Mouse (Mus musculus) hindbrain, embryonic 12.5 days (tissue): ENCODE measurements around the gene Sgca. TPM values are rescaled to one million over a fixed set of nuclear protein-coding genes. Genes with fewer than 3 reads are reported as not detected.
A peak's percentile ranks its signal among the peaks of the same experiment; 100 is the strongest.
"Not testable (repeated sequence)": the region's sequence is repeated elsewhere in the genome, so short reads cannot be mapped to it uniquely, and the experiment has no call there.

Experiments used
- ATAC-seq: fragments of 200-750 bp; cut with Nextera tagmentation; 2 replicates; pipeline ENCODE4 v1.8.0; 2017; ENCODE audit warnings: moderate TSS enrichment; ENCODE audit not compliant: low FRiP score
- H3K27ac ChIP-seq: fragments of 300-500 bp; sonication (generic); 2 replicates; pipeline ENCODE4 v1.5.1; 2016; ENCODE audit warnings: mild to moderate bottlenecking
- H3K27me3 ChIP-seq: fragments of 300-500 bp; sonication (generic); 2 replicates; pipeline ENCODE4 v1.6.1; 2016; ENCODE audit warnings: mild to moderate bottlenecking
- H3K36me3 ChIP-seq: fragments of 300-500 bp; sonication (generic); 2 replicates; pipeline ENCODE4 v1.6.1; 2016; ENCODE audit warnings: mild to moderate bottlenecking
- H3K4me1 ChIP-seq: fragments of 300-500 bp; sonication (generic); 2 replicates; pipeline ENCODE4 v1.6.1; 2016
- H3K4me2 ChIP-seq: fragments of 300-500 bp; sonication (generic); replicated peaks from 2 replicates; pipeline ENCODE4 v1.6.1; 2016; ENCODE audit warnings: mild to moderate bottlenecking
- H3K4me3 ChIP-seq: fragments of 300-500 bp; sonication (generic); 2 replicates; pipeline ENCODE4 v1.5.1; 2016; ENCODE audit warnings: mild to moderate bottlenecking
- H3K9ac ChIP-seq: fragments of 300-500 bp; sonication (generic); 2 replicates; pipeline ENCODE4 v1.6.1; 2016; ENCODE audit warnings: mild to moderate bottlenecking, moderate library complexity
- H3K9me3 ChIP-seq: fragments of 300-500 bp; sonication (generic); replicated peaks from 2 replicates; pipeline ENCODE4 v1.6.1; 2016; ENCODE audit warnings: mild to moderate bottlenecking
- WGBS: fragments of 180-500 bp; shearing (Covaris S2); methylation state at CpG from one replicate; pipeline ENCODE4 v1.1.7; 2016; 5-methylcytosine and 5-hydroxymethylcytosine counted together
- polyA plus RNA-seq: library from polyadenylated mRNA; unstranded; fragments of >200 nt; fragmentation: Nextera tagmentation; extraction: Ambion mirVana; gene quantifications from 2 replicates; pipeline ENCODE4 v1.2.1, GENCODE M21; 2016

Sgca gene
- polyA plus RNA-seq, 1 experiment from 2014 or later: 0.43 TPM

DNA sequence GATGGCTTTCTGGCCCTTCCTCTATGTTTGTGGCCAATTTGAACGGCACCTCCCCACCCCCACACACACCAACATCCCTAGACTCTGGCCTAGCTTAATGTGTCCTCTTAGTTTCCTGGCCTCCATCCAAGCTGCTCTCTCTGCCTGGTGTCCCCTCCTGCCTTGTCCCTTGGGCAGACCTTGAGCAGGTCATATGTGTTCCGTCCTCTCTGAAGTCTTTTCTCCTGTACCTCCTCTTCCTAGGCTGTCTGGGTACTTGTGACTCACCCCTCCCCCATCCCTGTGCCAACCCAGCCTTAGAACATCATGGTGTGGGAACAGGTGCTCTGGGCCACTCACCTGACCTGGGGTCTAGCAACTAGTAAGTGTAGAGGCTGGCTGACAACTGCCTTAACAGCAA, 1.2 kb downstream of the Sgca start:
- H3K4me1 ChIP-seq: peaks cover 22% of the 10 kb centered on the region
- no peak for ATAC-seq
- WGBS: 75% methylated on average over 2 of the region's 2 CpGs
- no peak overlapping the region for H3K9ac ChIP-seq
- H3K27me3 ChIP-seq: peaks cover 9% of the 10 kb centered on the region; the same call in 1 of the 2 replicates
- no peaks in the 10 kb centered on the region for H3K9me3 ChIP-seq
- H3K36me3 ChIP-seq: no peaks in the 10 kb centered on the region
- H3K4me3 ChIP-seq: no peak overlapping the region
- H3K27ac ChIP-seq: no peak overlapping the region
- H3K4me2 ChIP-seq: no peak overlapping the region

DNA sequence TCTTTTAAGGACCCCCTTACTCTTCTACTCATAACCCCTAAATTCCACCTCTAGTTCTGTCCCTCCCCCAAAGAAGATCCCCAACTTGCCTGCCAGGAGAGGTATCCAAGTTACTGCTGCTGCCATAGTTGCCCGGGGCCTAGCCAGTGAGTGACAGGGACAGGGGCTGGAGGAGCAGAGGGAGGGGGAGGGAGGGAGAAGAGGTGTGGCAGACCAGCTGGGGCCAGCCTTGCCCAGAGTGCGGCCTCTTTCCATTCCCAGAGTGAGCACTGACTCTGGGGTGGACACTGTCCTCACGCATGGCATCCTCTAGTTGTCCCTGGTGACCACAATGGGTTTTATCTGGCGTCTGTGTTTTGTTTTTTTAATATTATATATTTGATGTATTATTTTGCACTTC, 2.8 kb downstream of the Sgca start:
- Histone ChIP-seq H3K36me3 (no peaks in the 10 kb centered on the region), H3K9ac (no peak overlapping the region), H3K4me3 (no peak overlapping the region), H3K4me2 (no peak overlapping the region), H3K4me1 (peaks cover 12% of the 10 kb centered on the region; the same call in 1 of the 2 replicates), H3K27me3 (peaks cover 9% of the 10 kb centered on the region; the same call in 1 of the 2 replicates), H3K27ac (no peak overlapping the region), H3K9me3 (no peaks in the 10 kb centered on the region)
- 45% methylated on average over 4 of the region's 4 CpGs for WGBS
- peak; percentile 55 for ATAC-seq

DNA sequence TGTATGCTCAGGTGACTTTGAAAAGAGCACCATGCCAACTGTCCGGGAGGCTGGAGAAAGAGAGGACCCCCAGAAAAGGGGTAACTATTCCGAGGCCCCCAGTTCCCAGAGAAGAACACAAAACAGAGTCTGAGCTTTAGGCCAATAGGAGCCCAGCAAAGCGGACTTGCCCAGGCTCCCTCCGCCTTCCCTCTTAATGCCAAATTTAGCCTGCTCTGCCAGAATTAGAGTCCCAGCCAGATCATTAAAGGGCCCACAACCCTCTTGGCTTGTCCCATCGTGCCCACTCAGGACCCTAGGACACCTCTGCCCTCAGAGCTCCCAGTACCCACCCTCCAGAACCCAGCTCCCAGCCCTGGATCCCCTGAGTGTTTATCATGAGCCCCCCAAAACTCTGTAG, 3.2 kb downstream of the Sgca start:
- no peak for ATAC-seq
- Histone ChIP-seq H3K36me3 (no peaks in the 10 kb centered on the region), H3K4me2 (no peak overlapping the region), H3K4me1 (peaks cover 9% of the 10 kb centered on the region; the same call in 1 of the 2 replicates), H3K27me3 (peaks cover 9% of the 10 kb centered on the region; the same call in 1 of the 2 replicates), H3K9me3 (no peaks in the 10 kb centered on the region), H3K27ac (no peak overlapping the region), H3K9ac (no peak overlapping the region), H3K4me3 (no peak overlapping the region)
- WGBS: 71% methylated on average over 5 of the region's 5 CpGs

DNA sequence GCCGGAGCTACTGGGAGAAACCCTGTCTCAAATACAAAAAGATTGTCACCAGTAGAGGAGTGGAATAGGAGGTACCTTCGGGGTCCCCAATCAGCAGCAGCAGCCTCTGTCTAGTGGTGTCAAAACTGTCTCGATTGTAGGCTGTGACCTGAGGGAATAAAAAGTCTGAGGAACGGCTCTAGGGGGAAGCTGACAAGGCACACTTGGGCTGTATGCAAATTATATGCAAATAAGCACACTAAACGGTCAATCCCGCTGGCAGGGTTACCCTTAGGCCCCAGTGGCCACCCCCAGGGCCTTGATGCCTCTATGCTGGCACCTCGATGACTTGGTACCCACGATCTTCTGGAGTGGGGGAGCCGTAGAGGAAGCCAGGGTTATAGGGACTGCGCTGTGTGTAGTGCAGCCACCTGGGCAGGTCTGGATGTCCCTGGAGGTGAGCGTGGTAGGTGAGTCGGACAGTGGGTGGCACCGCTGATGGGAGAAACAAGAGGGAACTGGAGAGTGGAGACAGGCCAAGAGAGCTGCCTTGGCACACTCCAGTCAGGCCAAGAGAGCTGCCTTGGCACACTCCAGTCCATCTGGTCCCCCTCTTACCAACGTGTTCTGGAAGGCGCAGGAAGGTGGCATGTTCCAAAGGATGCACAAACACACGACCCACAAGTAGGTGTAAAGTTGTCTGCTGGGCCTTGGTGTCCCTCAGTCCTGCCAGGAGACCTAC, 4.1 kb downstream of the Sgca start:
- Histone ChIP-seq H3K9me3 (no peaks in the 10 kb centered on the region), H3K27ac (no peak overlapping the region), H3K4me2 (no peak overlapping the region), H3K9ac (no peak overlapping the region), H3K27me3 (peaks cover 9% of the 10 kb centered on the region; the same call in 1 of the 2 replicates), H3K4me3 (no peak overlapping the region), H3K36me3 (no peaks in the 10 kb centered on the region), H3K4me1 (peaks cover 8% of the 10 kb centered on the region; the same call in 1 of the 2 replicates)
- no peak for ATAC-seq
- 59% methylated on average over 16 of the region's 16 CpGs for WGBS

DNA sequence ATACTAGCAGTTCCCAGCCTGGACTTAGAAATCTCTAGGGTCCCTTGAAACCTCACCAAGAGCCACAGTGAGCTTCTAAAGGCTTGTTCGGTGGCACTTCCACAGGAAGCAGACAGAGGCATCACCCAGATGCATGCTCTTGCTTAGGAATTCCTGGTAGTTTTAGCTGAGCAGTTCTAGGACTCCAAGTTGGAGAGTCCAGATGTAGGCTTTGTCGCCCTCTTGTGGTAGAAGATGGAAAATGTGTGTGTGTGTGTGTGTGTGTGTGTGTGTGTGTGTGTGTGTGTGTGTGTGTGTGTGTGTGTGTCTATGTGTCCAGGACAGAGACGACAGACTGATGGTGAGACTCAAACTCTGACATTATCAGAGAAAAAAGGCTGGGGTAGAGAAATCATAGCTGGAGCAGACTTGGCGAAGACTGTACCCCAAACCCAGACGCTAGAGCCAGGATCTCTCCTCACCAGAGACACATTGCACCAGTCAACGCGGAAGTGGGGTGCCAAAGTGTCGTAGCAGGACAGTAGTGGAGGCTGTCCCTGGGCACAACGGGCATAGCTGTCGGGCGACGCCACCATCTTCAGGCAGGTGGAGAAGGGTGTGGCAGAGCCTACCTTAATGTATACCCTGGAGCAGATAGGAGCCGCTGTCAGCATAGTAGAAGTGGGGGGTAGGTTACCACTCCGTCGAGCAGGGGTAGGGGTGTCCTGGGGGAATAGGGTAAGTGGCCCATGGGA, 5.8 kb downstream of the Sgca start:
- ATAC-seq: no peak
- no peaks in the 10 kb centered on the region for H3K36me3 ChIP-seq
- no peak overlapping the region for H3K27ac ChIP-seq
- no peak overlapping the region for H3K4me3 ChIP-seq
- 61% methylated on average over 15 of the region's 15 CpGs for WGBS
- H3K9me3 ChIP-seq: no peaks in the 10 kb centered on the region
- H3K27me3 ChIP-seq: peaks cover 9% of the 10 kb centered on the region; the same call in 1 of the 2 replicates
- peaks cover 8% of the 10 kb centered on the region; the same call in 1 of the 2 replicates for H3K4me1 ChIP-seq
- no peak overlapping the region for H3K9ac ChIP-seq
- H3K4me2 ChIP-seq: no peak overlapping the region

DNA sequence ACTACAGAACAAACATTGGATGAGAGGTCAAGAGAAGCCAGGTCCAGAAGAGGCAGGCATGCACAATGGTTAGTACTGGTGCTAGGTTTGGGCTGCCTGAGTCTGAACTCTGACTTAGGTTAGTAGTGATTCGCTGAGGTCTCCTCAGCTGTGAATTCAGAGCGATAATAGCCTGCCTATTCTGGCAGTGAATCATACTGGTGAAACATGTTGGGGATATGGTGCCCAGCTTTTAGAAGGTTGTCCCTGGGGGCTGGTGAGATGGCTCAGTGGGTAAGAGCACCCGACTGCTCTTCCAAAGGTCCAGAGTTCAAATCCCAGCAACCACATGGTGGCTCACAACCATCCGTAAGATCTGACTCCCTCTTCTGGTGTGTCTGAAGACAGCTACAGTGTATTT, 6.4 kb downstream of the Sgca start:
- H3K4me1 ChIP-seq, H3K36me3 ChIP-seq: not testable (repeated sequence)
- 90% methylated on average over 4 of the region's 4 CpGs for WGBS

DNA sequence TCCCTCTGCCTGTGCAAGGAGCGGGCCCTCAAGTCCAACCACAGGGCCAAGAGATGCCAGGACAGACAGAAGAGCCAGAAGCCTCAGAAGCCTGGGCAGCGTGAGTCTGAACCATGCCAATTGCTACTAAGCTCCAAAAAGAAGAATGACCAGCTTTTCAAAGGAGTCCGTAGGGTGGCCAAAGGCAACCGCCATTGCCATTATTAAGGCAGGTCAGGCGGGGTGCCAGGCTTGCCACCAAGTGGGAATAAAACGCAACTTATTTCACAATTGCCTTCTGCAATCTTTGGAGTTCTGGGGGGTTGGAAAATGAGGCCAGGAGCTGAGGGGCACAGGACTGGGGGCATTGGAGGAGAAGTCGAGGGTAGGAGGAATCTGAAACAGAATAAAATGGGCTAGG, 7.9 kb downstream of the Sgca start:
- peaks cover 6% of the 10 kb centered on the region; the same call in 1 of the 2 replicates for H3K4me1 ChIP-seq
- H3K4me3 ChIP-seq: no peak overlapping the region
- no peak overlapping the region for H3K4me2 ChIP-seq
- no peak for ATAC-seq
- no peaks in the 10 kb centered on the region for H3K9me3 ChIP-seq
- WGBS: 76% methylated on average over 7 of the region's 7 CpGs
- no peaks in the 10 kb centered on the region for H3K36me3 ChIP-seq
- no peak overlapping the region for H3K9ac ChIP-seq
- no peak overlapping the region for H3K27ac ChIP-seq
- H3K27me3 ChIP-seq: peaks cover 9% of the 10 kb centered on the region; the same call in 1 of the 2 replicates

More for the DNA sequence above, 6.4 kb downstream of the Sgca start:
- not testable (repeated sequence) for H3K4me3 ChIP-seq, H3K27me3 ChIP-seq, H3K9ac ChIP-seq, H3K4me2 ChIP-seq, H3K9me3 ChIP-seq, H3K27ac ChIP-seq, ATAC-seq

DNA sequence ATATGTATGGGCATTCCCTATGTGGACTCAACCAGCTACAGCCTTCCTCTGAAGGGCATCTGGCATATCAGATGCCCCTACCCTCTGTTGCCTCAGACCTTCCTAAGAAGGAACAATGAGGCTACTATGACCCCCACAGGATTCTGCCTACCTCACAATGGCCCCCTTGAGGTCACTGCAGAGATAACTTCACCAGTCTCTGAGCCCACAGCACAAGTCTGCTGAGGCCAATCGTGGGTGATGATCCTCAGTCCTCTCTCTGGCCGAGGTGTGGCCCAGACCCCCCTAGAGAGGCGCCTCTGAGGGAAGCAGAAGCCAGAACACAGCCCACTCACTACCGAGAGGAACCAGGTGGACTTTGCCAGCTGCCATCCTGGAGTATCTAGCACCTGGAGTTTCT, 8.7 kb downstream of the Sgca start, which contains the start of gene Hils1:
Hils1 (plus strand) TSS at position 175 of the 400 bp plus-strand sequence.
- Histone ChIP-seq H3K4me2 (no peak within 1 kb of the TSS), H3K4me1 (peaks cover 4% of the 10 kb centered on the region; the same call in 1 of the 2 replicates), H3K36me3 (no peaks in the 10 kb centered on the region), H3K9ac (no peak within 1 kb of the TSS), H3K27me3 (peaks cover 9% of the 10 kb centered on the region; the same call in 1 of the 2 replicates), H3K9me3 (no peaks in the 10 kb centered on the region), H3K27ac (no peak within 1 kb of the TSS), H3K4me3 (no peak within 1 kb of the TSS)
- WGBS: 49% methylated on average over 4 of the region's 4 CpGs
- no peak for ATAC-seq

DNA sequence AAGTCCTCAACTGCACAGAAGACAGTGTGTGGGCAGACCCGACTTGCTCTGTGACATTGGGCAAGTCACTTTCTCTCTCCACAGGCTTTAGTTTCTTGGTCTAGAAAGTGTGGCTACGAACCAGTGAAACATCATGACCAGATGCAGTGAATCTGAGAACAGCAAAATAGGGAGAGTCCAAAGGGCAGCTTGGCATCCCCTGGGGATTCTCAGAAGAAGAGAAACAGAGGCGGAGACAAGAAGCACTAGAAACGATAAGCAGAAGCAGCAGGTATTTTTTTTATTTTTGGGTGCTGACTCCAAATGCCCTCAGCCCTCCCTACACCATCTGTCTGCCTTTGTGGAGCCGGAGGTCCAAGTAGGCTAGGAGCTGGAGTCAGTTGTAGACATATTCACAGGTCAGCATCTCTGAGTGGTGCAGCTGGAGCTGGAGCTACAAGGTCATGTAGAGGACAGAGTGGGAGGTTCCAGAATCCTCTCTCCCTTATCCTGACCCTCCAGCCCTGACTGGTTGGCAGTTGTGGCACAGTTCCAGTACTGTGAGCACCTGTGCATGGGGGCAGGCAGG, 13.5 kb downstream of the Sgca start:
- H3K9ac ChIP-seq: no peak overlapping the region
- peaks cover 7% of the 10 kb centered on the region; the same call in 1 of the 2 replicates for H3K4me1 ChIP-seq
- H3K27ac ChIP-seq: no peak overlapping the region
- 73% methylated on average over 5 of the region's 5 CpGs for WGBS
- no peaks in the 10 kb centered on the region for H3K9me3 ChIP-seq
- no peak for ATAC-seq
- no peak overlapping the region for H3K4me2 ChIP-seq
- H3K27me3 ChIP-seq: no peaks in the 10 kb centered on the region
- no peak overlapping the region for H3K4me3 ChIP-seq
- no peaks in the 10 kb centered on the region for H3K36me3 ChIP-seq

DNA sequence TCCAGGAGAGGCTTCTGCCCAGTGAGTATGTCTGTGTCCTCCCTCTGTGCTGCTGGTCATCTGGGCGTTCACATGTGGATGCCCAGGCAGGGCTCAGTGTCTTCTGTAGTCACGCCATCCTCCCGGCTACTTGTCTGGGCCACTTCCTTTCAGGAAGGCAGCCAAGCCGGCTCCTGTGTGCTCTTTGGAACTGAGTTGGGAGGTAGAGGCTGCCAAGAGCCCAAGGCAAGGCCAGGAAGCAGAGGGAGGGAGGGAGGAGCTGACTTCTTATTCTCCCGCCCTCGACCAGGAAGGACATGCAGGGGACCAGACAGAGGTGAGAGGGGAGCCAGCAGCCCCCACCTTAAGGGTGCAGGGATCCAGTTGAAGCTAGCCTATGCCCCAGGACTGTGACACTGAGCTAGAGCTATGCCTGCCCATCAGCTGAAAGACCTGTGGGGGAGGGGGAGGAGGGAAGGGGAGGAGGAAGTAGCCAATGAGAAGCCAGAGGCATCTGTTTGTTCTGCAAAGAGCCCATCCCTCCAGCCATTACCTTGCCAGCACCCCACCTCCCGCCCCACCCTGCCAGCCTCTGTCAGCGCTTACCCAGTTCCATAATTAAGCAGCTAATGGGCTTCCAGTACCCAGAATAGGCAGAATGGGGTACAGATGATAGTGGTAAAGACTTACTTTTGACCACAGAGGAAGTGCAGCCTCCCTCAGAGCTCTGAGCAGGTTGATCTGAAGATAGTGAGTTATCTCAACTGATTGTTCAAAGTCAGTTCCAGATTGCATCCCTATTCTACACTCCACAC, 17.9 kb downstream of the Sgca start:
- no peak overlapping the region for H3K27ac ChIP-seq

DNA sequence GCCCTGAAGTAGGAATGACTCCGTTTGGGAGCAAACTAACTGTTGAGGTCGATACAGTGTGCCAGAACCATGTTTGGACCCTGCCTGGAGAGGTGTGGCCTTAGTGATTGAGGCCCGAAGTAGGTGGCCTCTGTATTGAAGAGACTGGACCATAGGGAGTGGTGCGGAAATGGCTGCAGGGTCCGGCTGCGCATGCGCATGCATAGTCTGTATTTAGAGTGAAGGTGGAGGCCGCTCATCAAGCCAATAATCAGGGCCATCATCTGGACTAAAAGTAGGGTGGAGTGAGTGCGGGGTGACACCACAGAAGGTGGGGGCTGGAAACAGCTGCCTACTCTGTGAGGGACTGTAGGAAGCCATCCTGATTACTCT, 18.4 kb downstream of the Sgca start:
- H3K27me3 ChIP-seq: no peaks in the 10 kb centered on the region
- peaks cover 20% of the 10 kb centered on the region for H3K4me1 ChIP-seq
- no peak overlapping the region for H3K4me3 ChIP-seq
- no peak overlapping the region for H3K4me2 ChIP-seq
- ATAC-seq: no peak
- no peak overlapping the region for H3K27ac ChIP-seq
- 88% methylated on average over 9 of the region's 9 CpGs for WGBS
- H3K36me3 ChIP-seq: no peaks in the 10 kb centered on the region
- H3K9ac ChIP-seq: no peak overlapping the region
- H3K9me3 ChIP-seq: no peaks in the 10 kb centered on the region

More for the DNA sequence above, 17.9 kb downstream of the Sgca start:
- peak; percentile 52; the same call in 1 of the 2 replicates for ATAC-seq
- no peaks in the 10 kb centered on the region for H3K27me3 ChIP-seq
- H3K4me1 ChIP-seq: peaks cover 15% of the 10 kb centered on the region
- H3K9ac ChIP-seq: no peak overlapping the region
- no peaks in the 10 kb centered on the region for H3K9me3 ChIP-seq
- no peak overlapping the region for H3K4me3 ChIP-seq
- no peaks in the 10 kb centered on the region for H3K36me3 ChIP-seq
- 24% methylated on average over 8 of the region's 8 CpGs for WGBS
- H3K4me2 ChIP-seq: no peak overlapping the region

DNA sequence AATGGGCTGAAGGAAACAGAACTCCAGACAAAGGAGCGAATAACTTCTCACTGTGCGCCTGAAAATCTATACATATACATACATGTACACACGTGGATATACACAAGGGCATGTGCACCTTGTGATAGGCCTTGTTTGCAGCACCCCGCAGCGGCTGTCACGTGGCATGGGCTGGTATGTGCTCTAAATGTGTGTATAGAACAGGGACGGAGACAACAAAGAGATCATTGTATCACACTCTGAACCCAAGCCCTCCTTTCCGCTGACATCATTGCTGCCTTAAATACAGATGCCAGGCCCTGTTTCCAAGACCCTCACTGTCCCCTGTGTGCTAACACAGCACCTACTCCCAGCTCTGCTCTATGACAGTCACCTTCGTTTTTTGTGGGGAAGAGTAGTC, 21.0 kb downstream of the Sgca start:
- H3K9me3 ChIP-seq: no peaks in the 10 kb centered on the region
- no peak overlapping the region for H3K4me3 ChIP-seq
- peaks cover 27% of the 10 kb centered on the region for H3K4me1 ChIP-seq
- H3K27ac ChIP-seq: no peak overlapping the region
- peak; percentile 64 for ATAC-seq
- no peak overlapping the region for H3K4me2 ChIP-seq
- no peaks in the 10 kb centered on the region for H3K36me3 ChIP-seq
- 53% methylated on average over 9 of the region's 9 CpGs for WGBS
- H3K27me3 ChIP-seq: no peaks in the 10 kb centered on the region
- H3K9ac ChIP-seq: no peak overlapping the region
